Mouse (Mus musculus) layer of hippocampus, adult 6 months (tissue): ENCODE measurements around the gene Gipc3. TPM values are rescaled to one million over a fixed set of nuclear protein-coding genes. Genes with fewer than 3 reads are reported as not detected.

Experiments used
- long read RNA-seq, 2 experiments: library from polyadenylated mRNA; unstranded; transcript quantifications; one replicate each; pipeline ENCODE4 v2.0.0; 2019 to 2020
- polyA plus RNA-seq: library from polyadenylated mRNA; unstranded; fragments of <200 nt; fragmentation: Nextera tagmentation; gene quantifications from 2 replicates; pipeline ENCODE4 v1.2.3, GENCODE M21; 2021

Gipc3 gene
- 0.60 and 0.80 TPM in 2 replicates for polyA plus RNA-seq
- long read RNA-seq, experiment 1 = 0 reads
- long read RNA-seq, experiment 2 = 0 reads

DNA sequence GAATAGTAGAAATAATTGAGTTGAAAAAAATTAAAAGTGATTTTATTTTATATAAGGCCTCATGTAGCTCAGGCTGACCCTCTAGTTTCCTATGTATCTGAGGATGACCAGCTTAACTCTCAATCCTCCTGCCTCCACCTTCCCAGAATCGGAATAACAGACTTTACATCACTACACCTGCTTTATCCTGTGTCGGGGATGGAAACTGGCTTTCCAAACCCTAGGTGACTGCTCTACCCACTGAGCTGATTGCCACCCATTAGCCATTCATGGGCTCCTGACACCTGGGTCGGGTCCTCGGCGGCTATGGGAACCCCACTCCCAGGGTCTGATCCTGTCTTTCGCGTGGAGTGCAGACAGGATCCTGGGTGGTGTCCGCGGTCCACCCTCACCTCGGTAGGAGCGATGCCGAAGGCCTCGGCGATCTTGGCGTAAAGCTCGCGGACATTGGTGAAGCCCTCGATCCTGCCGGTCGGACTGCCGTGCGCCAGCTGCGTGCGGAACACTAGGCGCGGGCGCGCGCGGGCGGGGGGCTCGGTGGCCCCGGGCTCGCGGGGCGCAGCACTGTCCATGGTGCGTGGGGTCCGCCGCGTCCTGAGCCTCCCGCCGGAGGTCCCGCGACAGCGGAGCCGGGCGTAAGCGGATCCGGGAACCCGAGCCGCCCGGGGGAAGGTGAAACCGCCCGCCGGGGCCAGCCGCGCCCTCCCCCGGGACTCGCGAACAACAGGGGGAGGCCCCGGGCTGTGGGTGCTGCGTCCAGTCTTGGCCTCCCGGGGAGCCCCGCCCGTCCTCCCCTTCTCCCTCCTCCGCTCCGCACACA, at the start of gene Gipc3:
Gene Gipc3, minus strand, starts transcription at position 581 of the 820 bp plus-strand sequence.

DNA sequence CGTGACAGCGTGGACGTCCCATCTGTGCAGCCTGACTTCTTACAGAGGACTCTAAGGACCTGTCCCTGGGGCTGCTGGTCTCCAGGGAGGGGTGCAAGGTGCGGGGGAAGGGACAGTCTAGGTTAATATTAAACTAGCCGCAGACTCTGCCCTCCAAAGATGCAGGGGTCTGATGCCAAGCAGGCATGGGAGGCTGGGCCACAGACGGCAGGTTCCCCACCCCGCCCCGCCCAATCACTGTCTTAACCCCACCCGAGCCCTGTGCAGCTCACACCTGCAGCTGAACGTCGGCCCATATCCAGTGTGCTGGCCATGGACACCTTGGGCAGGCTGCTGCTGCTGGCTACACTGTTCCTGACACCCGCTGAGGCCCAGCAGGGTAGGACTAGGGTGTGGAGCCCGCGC, 49.7 kb upstream of the Gipc3 start, which contains the start of gene Smim24:
Gene Smim24, plus strand, starts transcription at position 271 of the 405 bp plus-strand sequence.

DNA sequence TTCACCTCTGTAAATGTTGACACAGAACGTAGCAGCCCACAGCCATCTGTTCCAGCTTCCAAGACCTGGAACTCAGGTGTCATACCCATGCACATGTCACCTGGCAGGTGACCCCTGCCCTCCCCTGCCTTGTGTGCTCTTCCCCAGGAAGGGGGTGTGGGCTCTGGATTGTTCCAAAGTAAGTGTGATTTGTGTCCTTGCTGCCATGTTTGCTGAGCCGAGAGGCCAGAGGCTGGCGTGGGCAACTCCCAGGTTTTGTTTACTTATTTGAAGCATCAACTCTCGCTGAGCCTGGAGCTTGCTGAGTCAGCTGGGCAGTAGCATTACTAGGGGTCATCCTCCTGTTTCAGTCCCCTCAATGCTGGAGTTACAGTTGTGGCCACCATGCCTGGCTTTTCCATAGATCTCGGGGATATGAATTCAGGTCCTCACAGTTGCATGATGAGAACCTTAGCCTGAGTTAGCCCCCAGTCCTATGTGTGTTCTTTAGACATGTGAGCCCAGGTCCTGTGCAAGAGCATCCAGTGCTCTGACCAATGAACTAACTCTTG, 45.5 kb upstream of the Gipc3 start, which contains the start of gene Gm48552:
Gene Gm48552, plus strand, starts transcription at position 501 of the 551 bp plus-strand sequence.

DNA sequence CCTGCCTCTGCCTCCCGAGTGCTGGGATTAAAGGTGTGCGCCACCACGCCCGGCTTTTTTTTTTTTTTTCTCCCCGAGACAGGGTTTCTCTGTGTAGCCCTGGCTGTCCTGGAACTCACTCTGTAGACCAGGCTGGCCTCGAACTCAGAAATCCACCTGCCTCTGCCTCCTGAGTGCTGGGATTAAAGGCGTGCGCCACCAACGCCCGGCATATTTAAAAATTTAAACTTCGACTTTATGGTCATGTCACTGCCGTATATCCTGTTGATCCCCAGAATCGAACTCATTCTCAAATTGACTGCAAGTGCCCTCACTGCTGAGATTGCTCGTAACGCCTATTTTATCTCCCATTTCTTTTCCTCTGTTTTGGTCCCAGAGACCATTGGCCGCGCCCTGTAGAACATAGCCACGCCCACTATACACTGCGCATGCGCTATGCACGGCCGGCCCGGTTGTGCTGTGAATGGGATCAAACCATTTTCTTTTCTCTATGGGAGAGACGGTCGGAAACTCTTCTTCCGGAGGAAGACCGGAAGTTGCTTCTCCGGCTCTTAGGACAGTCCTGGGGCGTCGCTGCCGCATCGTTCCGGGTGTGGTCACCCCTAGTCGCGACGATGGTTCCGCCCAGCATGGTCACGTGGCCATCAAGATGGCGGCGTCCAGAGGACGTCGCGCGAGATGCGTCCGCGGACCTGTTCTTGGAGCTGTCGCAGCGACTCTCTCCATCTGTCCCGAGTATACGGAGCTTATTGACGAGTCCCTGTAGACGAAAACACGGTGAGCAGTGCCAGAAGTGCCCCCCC, 40.9 kb upstream of the Gipc3 start, which contains the start of the genes Dohh and Gm48551:
Gene Dohh, plus strand, starts transcription at position 627 of the 803 bp plus-strand sequence.
Gene Gm48551, plus strand, starts transcription at position 665 of the 803 bp plus-strand sequence.

DNA sequence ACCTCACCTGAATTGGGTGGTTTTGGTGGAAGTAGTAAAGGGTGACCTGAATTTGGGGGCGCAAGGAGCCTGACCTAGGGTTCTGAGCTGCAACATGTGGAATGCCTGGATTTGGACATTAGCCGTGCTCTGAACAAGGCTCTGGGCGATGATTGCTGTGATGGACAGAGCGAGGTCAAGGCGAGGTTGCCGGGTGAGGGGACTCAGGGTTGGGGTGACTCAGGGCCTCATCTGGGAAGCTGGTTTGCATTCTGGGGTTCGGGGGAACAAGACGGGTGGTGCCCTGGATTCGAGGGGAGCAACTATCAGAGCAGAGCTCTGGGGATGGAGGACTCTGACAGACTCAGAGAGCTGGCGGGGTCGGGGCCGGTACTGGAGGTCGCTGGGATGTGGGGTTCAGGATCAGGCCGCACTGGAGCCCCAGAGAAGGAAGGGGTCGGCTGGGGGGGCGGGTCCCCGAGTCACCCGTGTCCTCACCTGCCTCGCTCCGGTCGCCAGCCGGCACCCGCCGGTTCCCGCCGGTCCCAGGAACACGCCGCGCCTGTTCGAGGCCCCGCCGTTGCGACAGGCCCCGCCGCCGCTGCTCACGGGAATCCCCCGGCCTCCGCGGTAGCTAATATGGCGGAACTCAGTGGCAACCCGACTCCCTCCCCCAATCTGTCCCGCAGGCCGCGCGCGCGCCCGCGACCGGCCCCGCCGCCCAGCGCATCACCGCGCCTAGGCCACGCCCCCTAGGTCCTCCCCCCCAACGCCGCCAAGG, 34.9 kb upstream of the Gipc3 start, which contains the start of gene Fzr1:
Gene Fzr1, minus strand, starts transcription at position 724 of the 760 bp plus-strand sequence.

DNA sequence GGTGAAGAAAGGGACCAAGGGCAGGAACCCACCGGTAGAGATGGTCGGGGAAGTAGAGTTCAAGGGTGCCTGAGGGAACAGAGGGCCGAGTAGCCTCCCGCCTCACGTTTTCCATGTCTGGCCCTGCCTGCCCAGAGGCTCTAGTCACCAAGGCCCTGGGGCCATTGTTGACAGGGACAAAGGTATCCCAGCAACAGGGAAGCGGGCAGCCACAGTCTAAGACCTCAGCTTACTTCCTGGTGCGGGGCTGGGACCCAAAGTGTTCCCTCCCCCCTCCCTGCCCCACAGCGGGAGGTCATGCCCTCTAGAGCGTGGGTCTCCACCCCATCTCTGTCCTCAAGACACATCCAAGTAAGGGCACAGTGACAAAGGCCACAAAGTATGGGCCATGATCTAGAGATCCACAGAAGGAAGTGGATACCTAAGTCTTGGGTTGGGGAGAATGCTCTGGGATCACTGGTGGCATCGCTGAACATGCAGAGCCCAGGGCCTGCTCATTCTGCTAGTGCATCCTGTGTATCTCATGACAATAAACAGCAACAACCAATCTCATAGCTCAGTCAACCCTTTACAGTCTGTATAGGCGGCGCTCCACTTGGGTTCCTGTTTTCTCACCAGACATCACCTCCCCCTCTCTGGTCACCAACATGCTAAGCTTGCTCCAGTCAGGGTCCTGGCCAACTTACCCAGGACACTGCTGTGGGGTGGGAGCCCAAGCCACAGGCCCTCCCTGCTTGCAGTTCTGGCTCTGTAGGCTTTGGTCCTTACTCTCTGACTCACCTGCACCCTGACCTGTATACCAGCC, 22.8 kb upstream of the Gipc3 start, which contains the start of gene 4930404N11Rik:
Gene 4930404N11Rik, minus strand, starts transcription at position 145 of the 805 bp plus-strand sequence.

DNA sequence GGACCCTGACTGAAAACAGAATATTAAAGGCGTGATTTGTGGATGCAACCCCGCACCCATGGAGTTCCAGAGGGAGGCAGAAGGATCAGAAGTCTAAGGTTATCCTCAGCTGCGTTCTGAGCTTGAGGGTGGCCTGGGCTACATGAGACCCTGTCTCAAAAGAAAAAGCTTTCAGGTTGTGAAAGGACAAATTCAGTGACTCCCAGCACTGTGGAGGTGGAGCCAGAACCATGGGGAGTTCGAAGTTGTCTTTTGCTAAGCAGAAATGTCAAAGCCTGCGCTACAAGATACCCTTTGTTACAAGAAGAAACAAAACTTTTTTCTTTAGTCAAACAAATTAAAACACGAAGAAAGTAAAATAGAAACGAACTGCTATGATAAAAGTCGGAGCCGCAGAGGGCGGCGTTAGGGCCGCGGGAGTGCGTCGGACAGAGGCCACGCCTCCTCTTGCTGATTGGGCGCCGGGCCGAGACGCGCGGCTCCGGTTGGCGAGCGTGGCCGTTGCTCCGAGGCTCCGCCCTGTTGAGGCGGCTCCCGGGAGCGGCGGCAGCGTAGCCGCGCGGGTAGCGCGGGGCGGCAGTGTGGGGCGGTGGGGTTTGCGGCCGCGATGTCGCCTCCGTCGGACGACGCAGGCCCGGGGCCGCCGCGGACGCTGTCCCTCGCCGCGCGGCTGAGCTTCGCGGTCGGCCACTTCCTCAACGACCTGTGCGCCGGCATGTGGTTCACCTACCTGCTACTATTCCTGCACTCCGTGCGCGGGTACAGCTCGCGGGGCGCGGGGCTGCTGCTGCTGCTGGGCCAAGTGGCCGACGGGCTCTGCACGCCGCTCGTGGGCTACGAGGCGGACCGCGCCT, 14.2 kb upstream of the Gipc3 start, which contains the start of gene Mfsd12:
Gene Mfsd12, plus strand, starts transcription at position 501 of the 854 bp plus-strand sequence.

DNA sequence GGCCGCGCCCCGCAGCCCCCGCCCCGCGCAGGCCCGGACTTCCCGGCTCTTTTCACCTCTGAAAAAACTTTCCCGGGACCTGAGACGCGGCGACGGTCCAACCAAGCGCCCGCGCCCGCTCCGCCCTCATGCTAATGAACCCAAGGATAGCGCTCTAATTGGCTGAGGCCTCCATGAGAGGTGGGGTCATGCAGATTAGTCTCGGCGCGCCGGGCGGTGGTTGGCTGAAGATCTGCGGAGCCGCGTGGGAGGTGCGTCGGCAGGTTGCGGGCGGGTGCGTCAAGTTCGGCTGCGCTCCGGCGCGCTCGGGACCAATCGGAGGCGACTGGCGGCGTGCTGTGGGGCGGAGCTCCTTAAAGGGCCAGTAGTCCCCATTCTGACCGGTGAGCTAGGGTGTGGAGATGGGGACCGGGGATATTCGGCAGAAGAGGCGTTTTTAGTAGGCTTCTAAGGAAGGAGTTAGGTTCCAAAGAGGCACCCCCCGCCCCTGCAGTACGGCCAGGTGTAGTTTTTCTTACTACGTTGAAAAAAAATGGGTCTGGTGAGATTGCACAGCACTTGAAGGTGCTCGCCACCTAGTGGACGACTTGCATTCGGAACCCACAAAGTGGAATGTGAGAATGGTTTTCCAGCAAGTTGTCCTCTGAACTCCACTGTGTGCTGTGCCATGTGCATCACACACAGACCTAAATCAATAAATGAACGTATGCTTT, 7.4 kb upstream of the Gipc3 start, which contains the start of gene Hmg20b:
Gene Hmg20b, minus strand, starts transcription at position 130 of the 713 bp plus-strand sequence.

DNA sequence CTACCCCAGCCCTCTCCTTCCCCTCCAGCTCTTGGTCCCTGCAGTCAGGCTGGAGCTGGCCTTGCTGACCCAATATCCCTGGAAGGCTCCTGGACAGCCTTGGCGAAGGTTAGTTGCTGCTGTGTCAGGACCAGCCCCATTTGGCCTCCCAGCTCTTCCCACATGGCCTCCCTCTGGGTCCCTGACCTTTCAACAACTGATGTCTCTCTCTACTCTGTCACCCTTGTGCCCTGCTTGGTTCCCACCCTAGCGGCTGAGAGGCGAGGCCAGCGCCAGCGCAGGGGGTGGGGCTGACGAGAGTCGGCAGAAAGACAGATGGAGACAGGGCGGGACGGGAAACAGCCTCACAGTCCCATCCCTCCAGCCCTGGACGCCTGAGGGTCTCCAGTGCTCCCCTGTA, 14.7 kb downstream of the Gipc3 start, which contains the start of gene Tbxa2r:
Gene Tbxa2r, plus strand, starts transcription at position 346 of the 400 bp plus-strand sequence.

DNA sequence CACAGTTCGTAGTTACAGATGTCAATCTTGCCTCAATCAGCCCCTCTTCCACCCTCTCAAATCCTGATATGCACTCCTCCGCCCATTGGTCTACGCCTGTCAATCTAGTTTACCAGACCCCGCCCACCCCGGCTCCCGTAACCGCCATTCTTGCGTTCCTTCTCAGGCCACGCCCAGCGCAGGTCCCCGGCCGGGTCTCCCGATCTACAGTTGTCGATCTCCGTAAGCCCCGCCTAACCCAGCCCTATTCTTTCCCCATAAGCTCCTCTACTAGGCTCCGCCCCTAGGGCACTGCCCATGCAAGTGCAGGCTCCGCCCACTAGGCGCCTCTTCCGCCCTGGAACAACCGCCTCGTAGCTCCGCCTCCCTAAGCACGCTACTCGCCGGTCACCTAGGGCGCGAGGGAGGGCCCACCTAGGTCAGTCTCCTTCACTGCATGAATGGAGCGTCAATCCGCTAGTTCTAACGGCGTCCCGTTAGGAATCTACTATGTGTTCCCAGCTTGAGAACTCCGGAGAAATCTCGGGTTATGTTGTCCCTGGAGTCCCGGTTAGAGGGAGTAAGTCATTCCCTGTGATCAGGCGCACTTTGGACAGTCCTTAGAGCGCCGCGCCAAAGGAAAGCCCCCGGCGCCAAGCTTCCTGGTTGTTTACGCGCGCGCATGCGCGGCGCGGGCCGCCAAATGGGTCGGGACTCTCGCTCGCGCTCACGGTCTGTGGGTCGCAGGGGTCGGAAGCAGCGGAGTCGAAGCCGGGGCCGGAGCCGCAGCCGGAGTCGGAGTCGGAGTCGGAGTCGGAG, 22.3 kb downstream of the Gipc3 start, which contains the start of gene Cactin:
Gene Cactin, plus strand, starts transcription at position 554 of the 798 bp plus-strand sequence.

DNA sequence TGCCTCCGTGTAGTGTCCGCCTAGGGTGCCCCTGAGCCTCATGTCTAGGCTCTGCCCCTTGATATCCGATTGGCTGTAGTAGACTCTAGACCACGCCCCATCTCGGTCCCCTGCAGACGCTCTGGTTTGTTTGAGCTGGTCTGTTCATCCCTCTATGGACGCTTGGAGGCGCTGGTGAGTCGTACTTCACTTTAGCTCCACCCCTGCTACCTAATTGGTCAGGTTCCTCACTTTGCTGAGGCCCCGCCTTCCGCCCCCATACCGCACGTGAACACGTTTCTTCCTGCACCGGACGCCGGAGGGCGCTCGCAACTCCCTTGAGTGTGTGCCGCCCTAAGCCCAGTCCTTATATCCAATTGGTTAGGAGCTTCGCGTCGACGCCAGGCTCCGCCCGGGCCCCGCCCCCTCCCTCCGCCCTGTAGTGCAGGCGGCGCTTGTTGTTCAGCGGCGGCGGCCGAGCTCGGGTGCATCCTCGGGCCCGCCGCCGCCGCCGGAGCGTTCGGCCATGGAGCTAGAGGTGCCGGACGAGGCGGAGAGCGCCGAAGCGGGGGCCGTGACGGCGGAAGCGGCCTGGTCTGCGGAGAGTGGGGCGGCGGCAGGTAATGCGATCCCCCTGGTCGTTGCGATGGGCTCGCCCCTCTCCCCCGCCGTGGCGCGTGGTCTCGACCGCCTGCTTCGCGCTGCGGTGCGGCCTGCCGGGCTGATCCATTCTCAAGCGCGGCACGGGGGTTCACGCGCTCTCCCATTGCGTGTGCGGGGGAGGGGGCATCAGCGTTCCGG, 50.3 kb downstream of the Gipc3 start, which contains the start of gene Pip5k1c:
Gene Pip5k1c, plus strand, starts transcription at position 410 of the 780 bp plus-strand sequence.

DNA sequence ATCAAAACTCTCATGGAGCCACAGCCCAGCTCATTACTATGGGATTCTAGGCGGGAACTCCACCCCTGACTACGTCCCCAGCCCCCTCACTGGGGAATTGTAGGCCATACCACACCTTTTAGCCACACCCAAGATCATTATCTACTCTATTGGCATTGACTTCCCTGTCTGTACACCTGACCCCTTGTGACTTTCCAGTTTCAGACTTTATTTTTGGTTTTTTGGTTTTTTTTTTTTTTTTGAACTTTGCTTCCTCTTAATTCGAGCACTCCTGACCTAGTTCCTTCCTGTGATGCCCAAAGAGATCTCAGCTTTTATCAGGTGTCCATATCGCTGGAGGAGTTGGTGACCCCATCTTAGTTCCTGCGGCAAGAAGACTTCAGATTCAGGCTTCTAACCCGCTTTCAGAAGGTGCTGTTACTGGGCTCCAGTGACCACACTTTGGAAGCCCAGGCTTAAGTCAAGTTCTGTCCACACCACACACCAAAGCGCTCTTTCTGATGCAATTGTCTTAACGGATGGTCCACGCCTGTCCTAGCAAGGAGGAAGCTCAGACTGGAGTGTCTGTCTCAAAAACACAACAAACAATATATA, 51.5 kb downstream of the Gipc3 start, which contains the start of gene Tjp3:
Gene Tjp3, minus strand, starts transcription at position 71 of the 594 bp plus-strand sequence.

